Mouse (Mus musculus) Patski (cell line): ENCODE measurements at regions not wholly inside any gene's neighbourhood (a gene's known extent, or its start where the extent isn't known, plus 50 kb on each side); places are given as distances from the start of the nearest gene placed in this dataset.

ENCODE experiments used
- ATAC-seq: fragments of 100-300 bp; one replicate; pipeline ENCODE4 v1.8.0; 2021
- CTCF ChIA-PET: fragments of 350-600 bp; sonication (Branson Sonifier 250); formaldehyde crosslinking; loops from one replicate; lab custom pipeline; 2022; ENCODE audit warnings: inconsistent platforms; lab: Charles Lee
- POLR2A ChIA-PET: fragments of 350-600 bp; sonication (Branson Sonifier 250); formaldehyde crosslinking; loops from one replicate; lab custom pipeline; 2022; ENCODE audit warnings: antibody characterized with exemption, inconsistent platforms; lab: Charles Lee
- DNase-seq: peaks from one replicate; pipeline ENCODE4 v3.0.0-alpha.2; 2011; ENCODE audit warnings: low read depth, low spot score
- H3K27me3 ChIP-seq: fragments of 371-371 bp; one replicate; pipeline ENCODE4 v1.5.1; 2021
- CTCF ChIP-seq: fragments of 100-300 bp; IDR thresholded peaks from one replicate; pipeline ENCODE4 v1.5.1; 2021
- in situ Hi-C: fragments of 300-500 bp; cut with MboI; formaldehyde crosslinking; loops from 3 replicates; pipeline ENCODE4 v1.11.1; 2018; ENCODE audit warnings: low pct_unique_long_range_greater_than_20kb, mixed read lengths

DNA sequence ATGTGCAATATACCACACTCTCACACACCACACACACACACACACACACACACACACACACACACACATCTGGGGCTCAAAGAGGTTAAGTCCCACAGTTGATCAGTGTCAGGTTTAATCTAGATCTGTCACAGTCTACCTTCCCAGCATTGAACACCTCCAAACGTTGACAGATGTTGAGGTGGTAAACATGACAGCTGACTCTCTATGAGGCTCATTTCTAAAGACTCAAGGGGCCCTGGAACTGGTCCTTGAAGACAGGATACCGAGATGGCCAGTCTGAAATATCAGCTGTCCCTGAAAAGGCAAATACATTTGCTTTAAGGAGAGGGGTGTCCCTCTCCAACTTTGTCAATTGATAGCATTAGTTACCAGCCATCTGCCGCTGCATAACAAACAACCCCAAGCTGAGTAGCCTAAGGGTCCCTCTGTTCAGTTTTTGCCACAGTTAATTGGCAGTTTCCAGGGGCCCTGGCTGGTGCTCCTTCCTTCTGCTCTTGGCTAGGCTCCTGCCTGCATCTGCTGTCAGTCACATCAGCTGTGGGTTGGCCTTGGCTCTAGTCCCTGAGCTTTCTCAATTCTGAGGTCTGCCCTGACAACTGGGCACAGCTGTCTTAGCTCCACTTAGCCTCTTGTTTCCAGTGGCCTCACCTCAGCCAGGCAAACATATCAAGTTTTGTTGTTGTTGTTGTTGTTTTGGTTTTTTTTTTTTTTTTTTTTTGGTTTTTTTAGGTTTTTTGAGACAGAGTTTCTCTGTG is 73.5 kb upstream of the Ctnnb1 start:
- TF ChIP-seq CTCF = no peak
- ATAC-seq (no peak), DNase-seq (no peak)
- ChIA-PET POLR2A (interaction anchor here (0.6 kb wide), 1 partner anchor 1479 kb away, joined by 4 read pairs; no protein-coding TSS in a partner anchor), CTCF (no interaction called here)
- no peaks in the 10 kb centered on the region for H3K27me3 ChIP-seq
- in situ Hi-C loops = no loop called here

DNA sequence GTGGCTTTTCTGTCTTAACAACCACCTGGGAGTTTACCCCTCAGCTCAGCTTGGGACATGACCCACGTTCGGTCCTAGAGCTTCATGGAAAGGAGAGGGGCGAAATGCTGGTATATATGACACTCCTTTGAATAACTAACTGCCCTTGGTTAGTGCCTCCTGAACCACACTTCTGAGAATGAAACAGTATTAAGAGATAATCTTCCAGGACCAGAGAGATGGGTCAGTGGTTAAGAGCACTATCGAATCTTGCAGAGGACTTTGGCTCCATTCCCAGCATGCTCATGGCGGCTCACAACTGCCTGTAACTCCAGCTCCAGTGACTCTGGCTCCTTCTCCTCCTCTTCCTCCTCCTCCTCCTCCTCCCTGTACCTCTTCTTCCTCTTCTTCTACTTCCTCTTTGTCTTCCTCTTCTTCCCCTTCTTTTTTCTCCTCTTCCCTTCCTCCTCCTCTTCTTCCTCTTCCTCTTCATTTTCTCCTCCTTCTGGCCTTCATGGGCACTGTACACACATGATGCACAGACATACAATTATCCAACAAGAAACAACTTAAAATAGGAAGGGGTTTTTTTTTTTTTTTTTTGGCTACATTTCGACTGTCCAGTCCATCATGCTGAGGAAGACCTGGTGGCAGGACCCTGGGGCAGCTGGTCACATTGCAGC is 71.0 kb upstream of the Ctnnb1 start:
- TF ChIP-seq CTCF = no peak
- DNase-seq (no peak), ATAC-seq (no peak)
- ChIA-PET CTCF (interaction anchor here (1.0 kb wide), 1 partner anchor 15 kb away, joined by 3 read pairs; no protein-coding TSS in a partner anchor), POLR2A (interaction anchor here (0.6 kb wide), 1 partner anchor 9 kb away, joined by 3 read pairs; no protein-coding TSS in a partner anchor)
- H3K27me3 ChIP-seq = no peaks in the 10 kb centered on the region
- in situ Hi-C loops = no loop called here

DNA sequence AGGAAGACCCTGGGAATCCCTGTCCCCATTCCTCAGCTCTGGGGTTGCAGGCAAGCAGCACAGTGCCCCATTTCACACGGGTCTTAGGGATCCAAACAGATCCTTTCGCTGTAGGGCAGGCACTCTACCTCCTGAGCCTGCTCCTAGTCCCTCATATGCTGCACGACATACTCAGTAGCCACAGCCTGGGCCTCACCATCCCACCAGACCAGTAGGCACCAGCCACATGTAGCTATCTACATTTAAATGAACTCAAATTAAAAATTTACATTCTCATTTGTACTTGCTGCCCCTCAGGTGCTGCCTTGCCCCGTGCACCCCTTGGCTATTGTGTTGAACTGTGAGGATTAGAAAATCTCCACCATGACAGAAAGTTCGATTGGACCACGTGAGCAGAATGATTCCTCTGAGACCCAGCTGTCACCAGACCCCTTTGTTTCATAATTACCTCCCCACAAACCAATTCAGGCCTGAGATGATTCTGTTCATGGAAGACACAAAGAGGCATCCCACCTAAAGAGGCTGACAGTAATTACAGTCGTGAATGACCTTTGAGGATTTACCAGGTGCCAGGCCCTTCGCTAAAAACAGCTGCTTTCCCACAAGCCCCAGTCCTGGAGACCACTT is 67.9 kb upstream of the Ctnnb1 start:
- ChIA-PET POLR2A (interaction anchor here (0.6 kb wide), 1 partner anchor 797 kb away, joined by 4 read pairs; no protein-coding TSS in a partner anchor), CTCF (interaction anchor here (1.0 kb wide), 1 partner anchor 11 kb away, joined by 3 read pairs; no protein-coding TSS in a partner anchor)
- no peak for ATAC-seq
- in situ Hi-C loops = no loop called here
- no peaks in the 10 kb centered on the region for H3K27me3 ChIP-seq
- no peak for DNase-seq
- no peak for TF ChIP-seq CTCF

DNA sequence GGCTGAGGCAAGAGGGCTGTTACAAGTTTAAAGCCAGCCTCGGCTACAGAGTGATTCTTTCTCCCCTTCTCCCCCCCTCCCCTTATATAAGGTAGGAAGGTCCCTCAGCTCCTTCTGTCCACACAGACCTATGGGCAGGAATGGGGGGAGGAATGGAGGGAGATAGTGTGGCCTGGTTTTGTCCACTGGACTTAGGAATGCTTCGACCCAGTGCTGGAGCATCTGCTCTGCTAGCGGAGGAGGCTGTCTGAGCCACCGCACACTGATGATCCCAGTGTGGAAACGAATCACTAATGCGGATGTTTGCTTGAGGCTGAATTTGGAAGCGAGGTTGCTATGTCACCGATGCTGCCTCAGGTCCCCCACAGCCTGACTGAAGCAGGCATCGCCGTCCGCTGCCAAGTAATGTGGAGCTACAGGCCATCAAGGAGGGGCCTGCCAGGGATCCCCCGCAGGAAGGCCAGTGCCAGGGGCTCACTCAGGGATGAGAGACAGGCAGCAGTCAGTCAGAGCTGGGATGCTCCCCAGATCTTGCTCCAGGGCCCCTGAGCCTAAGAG is 67.1 kb upstream of the Ctnnb1 start:
- no peaks in the 10 kb centered on the region for H3K27me3 ChIP-seq
- no peak for TF ChIP-seq CTCF
- ATAC-seq (no peak), DNase-seq (no peak)
- POLR2A ChIA-PET = no interaction called here
- CTCF ChIA-PET = interaction anchor here (1.0 to 1.6 kb wide), 2 partner anchors 12 to 74 kb away, joined by 3 to 4 read pairs; no protein-coding TSS in a partner anchor
- in situ Hi-C loops = no loop called here

DNA sequence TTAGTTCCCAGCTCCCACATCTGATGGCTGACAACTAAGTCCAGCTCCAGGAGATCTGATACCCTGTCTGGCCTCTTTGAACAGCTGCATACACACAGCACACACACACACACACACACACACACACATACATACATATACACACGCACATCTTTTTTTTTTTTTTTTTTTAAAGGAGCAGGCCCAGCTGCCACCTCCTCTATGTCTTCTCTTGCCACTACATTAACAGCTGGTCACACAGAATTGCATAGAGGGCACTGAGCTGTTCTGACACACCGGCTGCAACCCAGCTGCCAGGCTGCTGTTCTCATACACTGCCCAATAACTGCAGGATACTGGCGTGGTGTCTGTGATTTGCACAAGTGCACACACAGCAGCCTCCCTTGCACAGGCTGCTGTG is 64.6 kb upstream of the Ctnnb1 start:
- POLR2A ChIA-PET = interaction anchor here (0.6 kb wide), 1 partner anchor 12 kb away, joined by 3 read pairs; no protein-coding TSS in a partner anchor
- no peak for ATAC-seq
- CTCF ChIA-PET = no interaction called here
- no peak for TF ChIP-seq CTCF
- no peaks in the 10 kb centered on the region for H3K27me3 ChIP-seq
- in situ Hi-C loops = no loop called here
- DNase-seq = no peak

DNA sequence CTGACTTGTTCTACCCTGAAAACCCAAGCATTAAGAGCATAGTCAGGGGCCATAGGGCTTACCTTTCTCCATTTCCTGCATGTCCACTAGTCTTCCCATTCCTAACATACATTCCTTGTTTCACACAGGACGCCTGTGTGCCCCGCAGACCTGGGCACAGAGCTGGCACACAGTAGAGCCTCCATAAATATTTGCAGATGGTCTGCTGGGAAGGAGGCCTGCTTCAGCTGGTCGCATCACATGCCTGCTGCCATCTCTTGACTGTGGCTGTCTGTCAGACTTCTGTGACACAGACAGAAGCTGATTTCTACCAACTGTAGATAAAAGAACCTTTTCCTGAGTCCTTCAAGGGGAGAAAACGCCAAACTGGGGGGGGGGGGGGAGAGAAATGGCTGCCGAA is 62.8 kb upstream of the Ctnnb1 start:
- TF ChIP-seq CTCF = no peak
- DNase-seq (no peak), ATAC-seq (no peak)
- H3K27me3 ChIP-seq = no peaks in the 10 kb centered on the region
- ChIA-PET CTCF (no interaction called here), POLR2A (interaction anchor here (0.6 to 1.2 kb wide), 3 partner anchors 10 to 71 kb away, joined by 3 read pairs; no protein-coding TSS in a partner anchor)
- in situ Hi-C loops = loop anchor here (5.0 kb wide), 1 partner anchor 89 kb away; no protein-coding TSS in a partner anchor

DNA sequence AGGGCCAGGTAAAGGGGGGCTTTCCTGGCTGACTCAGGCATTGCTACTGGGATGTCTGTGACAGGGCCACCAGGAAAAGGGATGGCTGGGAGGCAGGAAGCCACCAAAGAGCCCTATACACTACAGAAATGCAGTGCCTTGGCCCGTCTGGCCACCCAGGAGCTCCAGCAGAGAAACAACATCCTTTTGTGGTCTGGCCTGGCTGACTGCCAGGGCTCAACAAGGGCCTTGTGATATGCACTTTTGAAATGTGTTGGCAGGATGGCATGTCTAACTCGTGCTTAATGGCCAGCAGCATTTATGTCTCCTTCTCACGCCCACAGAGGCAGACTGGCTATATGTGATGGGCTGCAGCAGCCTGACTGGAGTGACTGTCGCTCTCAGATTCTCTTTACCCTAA is 62.3 kb upstream of the Ctnnb1 start:
- in situ Hi-C loops = loop anchor here (5.0 kb wide), 1 partner anchor 89 kb away; no protein-coding TSS in a partner anchor
- peak; percentile 69 for ATAC-seq
- no peaks in the 10 kb centered on the region for H3K27me3 ChIP-seq
- DNase-seq = peak; percentile 96
- TF ChIP-seq CTCF = no peak
- CTCF ChIA-PET = no interaction called here
- POLR2A ChIA-PET = interaction anchor here (1.2 kb wide), 1 partner anchor 10 kb away, joined by 3 read pairs; no protein-coding TSS in a partner anchor

DNA sequence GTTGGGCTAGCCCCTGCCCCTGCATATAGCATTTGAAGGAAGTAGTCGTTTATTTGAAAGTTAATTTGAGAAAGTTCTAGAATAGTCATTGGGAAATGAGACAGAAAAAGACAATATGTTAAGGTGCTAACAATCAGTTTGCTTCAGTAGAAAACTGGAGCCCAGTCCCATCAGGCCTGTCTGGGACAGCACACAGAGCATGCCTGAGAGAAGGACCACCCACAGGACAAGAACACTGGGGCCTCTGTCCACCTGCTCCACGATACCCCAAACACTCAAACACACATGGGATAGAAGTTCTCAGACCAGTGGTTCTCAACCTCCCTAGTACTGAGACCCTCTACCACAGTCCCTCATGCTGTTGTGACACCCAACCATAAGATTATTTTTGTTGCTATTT is 61.2 kb upstream of the Ctnnb1 start:
- DNase-seq = no peak
- POLR2A ChIA-PET = no interaction called here
- CTCF ChIA-PET = no interaction called here
- no peaks in the 10 kb centered on the region for H3K27me3 ChIP-seq
- ATAC-seq = no peak
- no peak for TF ChIP-seq CTCF
- in situ Hi-C loops = loop anchor here (5.0 kb wide), 1 partner anchor 91 kb away; no protein-coding TSS in a partner anchor

DNA sequence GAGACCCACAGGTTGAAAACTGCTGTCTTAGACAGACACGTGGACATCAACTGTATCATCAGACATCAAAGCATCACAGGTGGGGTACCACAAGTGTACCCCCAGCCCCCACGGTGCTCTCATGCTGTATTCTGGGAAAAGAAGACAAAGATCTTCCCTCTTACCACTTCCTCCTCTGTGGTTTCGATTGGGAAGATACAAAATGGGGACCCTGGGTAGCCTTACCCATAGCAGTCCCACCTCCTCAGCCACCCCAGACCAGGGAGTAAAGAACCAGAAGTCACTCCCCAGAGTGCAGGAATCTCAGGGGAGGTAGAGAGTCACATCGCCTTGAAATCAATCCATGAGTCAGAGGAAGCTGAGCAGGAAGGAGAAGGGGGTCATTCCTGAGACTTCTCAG is 60.7 kb upstream of the Ctnnb1 start:
- CTCF ChIA-PET = no interaction called here
- ATAC-seq = no peak
- TF ChIP-seq CTCF = no peak
- POLR2A ChIA-PET = no interaction called here
- H3K27me3 ChIP-seq = no peaks in the 10 kb centered on the region
- no peak for DNase-seq
- in situ Hi-C loops = loop anchor here (5.0 kb wide), 1 partner anchor 91 kb away; no protein-coding TSS in a partner anchor
